Mouse (Mus musculus) hindbrain, embryonic 13.5 days (tissue): ENCODE measurements at regions not wholly inside any gene's neighbourhood (a gene's known extent, or its start where the extent isn't known, plus 50 kb on each side); places are given as distances from the start of the nearest gene placed in this dataset. TPM values are rescaled to one million over a fixed set of nuclear protein-coding genes. Genes with fewer than 3 reads are reported as not detected.

Experiments used
- ATAC-seq: fragments of 200-750 bp; cut with Nextera tagmentation; 2 replicates; pipeline ENCODE4 v1.8.0; 2017; ENCODE audit warnings: moderate TSS enrichment; ENCODE audit not compliant: low FRiP score
- H3K27ac ChIP-seq: fragments of 300-500 bp; sonication (generic); 2 replicates; pipeline ENCODE4 v1.5.1; 2015; ENCODE audit warnings: inconsistent platforms, mild to moderate bottlenecking, moderate library complexity
- H3K27me3 ChIP-seq: fragments of 300-500 bp; sonication (generic); 2 replicates; pipeline ENCODE4 v1.6.1; 2015; ENCODE audit warnings: mild to moderate bottlenecking, inconsistent platforms
- H3K36me3 ChIP-seq: fragments of 300-500 bp; sonication (generic); 2 replicates; pipeline ENCODE4 v1.6.1; 2015; ENCODE audit warnings: mild to moderate bottlenecking, inconsistent platforms
- H3K4me1 ChIP-seq: fragments of 300-500 bp; sonication (generic); replicated peaks from 2 replicates; pipeline ENCODE4 v1.6.1; 2015; ENCODE audit warnings: inconsistent platforms
- H3K4me2 ChIP-seq: fragments of 300-500 bp; sonication (generic); 2 replicates; pipeline ENCODE4 v1.6.1; 2015; ENCODE audit warnings: inconsistent platforms, mild to moderate bottlenecking, moderate library complexity
- H3K4me3 ChIP-seq: fragments of 300-500 bp; sonication (generic); 2 replicates; pipeline ENCODE4 v1.5.1; 2015; ENCODE audit warnings: mild to moderate bottlenecking, inconsistent platforms
- H3K9ac ChIP-seq: fragments of 300-500 bp; sonication (generic); 2 replicates; pipeline ENCODE4 v1.6.1; 2015; ENCODE audit warnings: mild to moderate bottlenecking, inconsistent platforms
- H3K9me3 ChIP-seq: fragments of 300-500 bp; sonication (generic); 2 replicates; pipeline ENCODE4 v1.6.1; 2016; ENCODE audit warnings: inconsistent platforms
- WGBS: fragments of 180-500 bp; shearing (Covaris S2); methylation state at CpG from one replicate; pipeline ENCODE4 v1.1.7; 2015; 5-methylcytosine and 5-hydroxymethylcytosine counted together
- microRNA-seq: library from miRNA; unstranded; fragments of <30 nt; microRNA quantifications from one replicate; pipeline ENCODE4, GENCODE M21; 2016

DNA sequence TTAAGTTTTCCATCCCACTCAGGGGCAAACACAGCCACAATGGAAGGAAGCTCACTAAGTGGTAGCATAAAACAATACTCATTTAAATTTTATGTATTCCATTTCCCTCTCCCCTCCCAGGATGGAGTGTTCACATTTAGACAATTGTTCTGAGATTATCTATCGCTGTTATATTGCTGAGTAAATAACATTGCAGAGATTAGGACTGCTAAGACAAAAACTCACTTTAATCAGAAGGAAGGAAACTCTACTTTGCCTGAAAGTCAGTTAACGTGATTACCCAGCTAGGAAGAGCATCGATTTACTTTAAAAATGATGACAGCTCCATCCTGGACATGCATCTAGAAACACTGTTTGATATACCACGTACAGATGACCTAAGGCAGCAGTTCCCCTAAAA, 51.1 kb upstream of the Dab2 start:
- Histone ChIP-seq H3K4me3 (no peak overlapping the region), H3K9ac (no peak overlapping the region), H3K27me3 (no peaks in the 10 kb centered on the region), H3K9me3 (no peaks in the 10 kb centered on the region), H3K4me2 (no peak overlapping the region), H3K36me3 (no peaks in the 10 kb centered on the region), H3K27ac (no peak overlapping the region), H3K4me1 (peaks cover 12% of the 10 kb centered on the region)
- no peak for ATAC-seq
- WGBS, result 86% methylated on average over 4 of the region's 4 CpGs

Small RNAs in the stretch of these regions (microRNA-seq; reads per million reads assigned to microRNA genes)
- gene Gm27760, result not detected
